ENCODE assay signal across 8 mouse cellular contexts in the genomic region with DNA sequence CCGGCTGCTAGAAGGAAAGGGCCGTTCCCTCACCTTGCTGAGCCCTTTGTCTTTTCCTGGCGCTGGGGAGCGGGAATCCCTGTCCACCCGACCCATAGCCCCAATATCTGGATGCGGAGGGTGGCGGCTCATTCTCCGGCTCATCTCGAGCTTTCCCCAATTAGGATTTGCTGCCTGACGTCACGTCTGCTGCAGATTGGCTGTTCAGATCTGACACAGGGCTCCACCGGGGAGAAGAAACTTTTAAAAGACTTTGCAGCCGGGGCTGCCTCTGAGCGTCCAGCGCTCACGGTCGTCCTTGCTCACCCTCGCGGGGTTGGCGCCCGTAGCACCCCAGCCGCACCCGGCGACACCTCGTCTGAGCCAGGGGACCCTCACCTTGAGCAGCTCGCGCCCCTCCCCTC. TPM values are rescaled to one million over a fixed set of nuclear protein-coding genes. Genes with fewer than 3 reads are reported as not detected.
A peak's percentile ranks its signal among the peaks of the same experiment; 100 is the strongest.
DNase-seq lines count a peak whose midpoint lies in the region; ATAC-seq and TF ChIP-seq lines count a peak whose summit lies in the region.

A gene (plus strand): TSS at position 288 of the 404 bp plus-strand sequence.

- peak within 1 kb of the TSS; percentile 81 for H3K9ac ChIP-seq in intestine, embryonic 16.5 days (ENCODE audit: low read depth, low read length)
- peak within 1 kb of the TSS; percentile 92 for H3K9ac ChIP-seq in limb, embryonic 14.5 days (ENCODE audit: low read depth, low read length, severe bottlenecking)
- peak within 1 kb of the TSS; percentile 81 for H3K9ac ChIP-seq in midbrain, embryonic 12.5 days (replicated peaks)
- H3K9ac ChIP-seq in stomach, embryonic 14.5 days (replicated peaks; ENCODE audit: low read depth, low read length) = peak within 1 kb of the TSS; percentile 81

- peak within 1 kb of the TSS; percentile 84 for H3K27ac ChIP-seq in intestine, embryonic 16.5 days (ENCODE audit: low read length)
- H3K27ac ChIP-seq in limb, embryonic 14.5 days (replicated peaks; ENCODE audit: low read depth, low read length) = peak within 1 kb of the TSS; percentile 98
- H3K27ac ChIP-seq in midbrain, embryonic 12.5 days (replicated peaks) = peak within 1 kb of the TSS; percentile 74
- peak within 1 kb of the TSS; percentile 96 for H3K27ac ChIP-seq in stomach, embryonic 14.5 days (ENCODE audit: low read length)

- peak; percentile 87; the same call in 1 of the 2 replicates for TF ChIP-seq POLR2A in limb, embryonic 14.5 days (IDR thresholded peaks at IDR 0.05; ENCODE audit: borderline replicate concordance, extremely low read depth, insufficient read depth, insufficient read length)

- peaks cover 16% of the 10 kb centered on the region for H3K27me3 ChIP-seq in erythroblast, embryonic 14.5 days (ENCODE audit: control insufficient read depth)
- H3K27me3 ChIP-seq in intestine, embryonic 16.5 days (replicated peaks; ENCODE audit: control insufficient read depth, insufficient read depth, low read length) = no peaks in the 10 kb centered on the region
- H3K27me3 ChIP-seq in limb, embryonic 14.5 days (ENCODE audit: control insufficient read depth, insufficient read depth, low read length) = no peaks in the 10 kb centered on the region
- H3K27me3 ChIP-seq in midbrain, embryonic 12.5 days = peaks cover 21% of the 10 kb centered on the region
- no peaks in the 10 kb centered on the region for H3K27me3 ChIP-seq in stomach, embryonic 14.5 days (ENCODE audit: control insufficient read depth, insufficient read depth, low read length)

- ATAC-seq in erythroblast, adult 5-6 weeks (replicated peaks; ENCODE audit: low FRiP score, poor library complexity, severe bottlenecking) = no peak
- peak; percentile 88 for ATAC-seq in intestine, embryonic 16.5 days
- peak; percentile 80 for ATAC-seq in limb, embryonic 14.5 days (ENCODE audit: low FRiP score, low read depth)
- ATAC-seq in midbrain, embryonic 12.5 days (ENCODE audit: low FRiP score, low read depth) = peak; percentile 82
- ATAC-seq in stomach, embryonic 14.5 days (ENCODE audit: insufficient number of reproducible peaks, insufficient read depth, low FRiP score, low read depth) = peak; percentile 78

- H3K9me3 ChIP-seq in erythroblast, embryonic 14.5 days (ENCODE audit: control insufficient read depth, low read length) = no peaks in the 10 kb centered on the region
- H3K9me3 ChIP-seq in intestine, embryonic 16.5 days (ENCODE audit: control insufficient read depth, low read length) = no peaks in the 10 kb centered on the region
- no peaks in the 10 kb centered on the region for H3K9me3 ChIP-seq in limb, embryonic 14.5 days (ENCODE audit: control insufficient read depth, low read length)
- H3K9me3 ChIP-seq in midbrain, embryonic 12.5 days = no peaks in the 10 kb centered on the region
- no peaks in the 10 kb centered on the region for H3K9me3 ChIP-seq in stomach, embryonic 14.5 days (ENCODE audit: control insufficient read depth, low read depth, low read length)

- H3K36me3 ChIP-seq in erythroblast, embryonic 14.5 days (ENCODE audit: control insufficient read depth) = no peaks in the 10 kb centered on the region
- H3K36me3 ChIP-seq in intestine, embryonic 16.5 days (ENCODE audit: control insufficient read depth, insufficient read depth, low read length) = no peaks in the 10 kb centered on the region
- H3K36me3 ChIP-seq in limb, embryonic 14.5 days (ENCODE audit: control insufficient read depth, insufficient read depth, low read length) = peaks cover 12% of the 10 kb centered on the region; the same call in 1 of the 2 replicates
- no peaks in the 10 kb centered on the region for H3K36me3 ChIP-seq in midbrain, embryonic 12.5 days
- no peaks in the 10 kb centered on the region for H3K36me3 ChIP-seq in stomach, embryonic 14.5 days (ENCODE audit: control insufficient read depth, insufficient read depth, low read length)

- peaks cover 26% of the 10 kb centered on the region for H3K4me1 ChIP-seq in erythroblast, embryonic 14.5 days (ENCODE audit: control insufficient read depth)
- no peaks in the 10 kb centered on the region for H3K4me1 ChIP-seq in intestine, embryonic 16.5 days (ENCODE audit: control insufficient read depth, insufficient read depth, low read length)
- H3K4me1 ChIP-seq in limb, embryonic 14.5 days (ENCODE audit: control insufficient read depth, insufficient read depth, low read length) = peaks cover 26% of the 10 kb centered on the region
- H3K4me1 ChIP-seq in midbrain, embryonic 12.5 days = peaks cover 9% of the 10 kb centered on the region; the same call in 1 of the 2 replicates
- peaks cover 7% of the 10 kb centered on the region; the same call in 1 of the 2 replicates for H3K4me1 ChIP-seq in stomach, embryonic 14.5 days (ENCODE audit: control insufficient read depth, insufficient read depth, low read length)

- H3K4me2 ChIP-seq in intestine, embryonic 16.5 days (ENCODE audit: low read depth, low read length) = peak within 1 kb of the TSS; percentile 99
- peak within 1 kb of the TSS; percentile 62 for H3K4me2 ChIP-seq in limb, embryonic 14.5 days (replicated peaks; ENCODE audit: low read depth, low read length, severe bottlenecking)
- H3K4me2 ChIP-seq in midbrain, embryonic 12.5 days (replicated peaks) = peak within 1 kb of the TSS; percentile 99
- H3K4me2 ChIP-seq in stomach, embryonic 14.5 days (replicated peaks; ENCODE audit: low read depth, low read length) = peak within 1 kb of the TSS; percentile 88

- WGBS in intestine, embryonic 16.5 days = under 1% methylated on average over 26 of the region's 27 CpGs
- WGBS in limb, embryonic 14.5 days = 0% methylated on average over 25 of the region's 27 CpGs
- 0% methylated on average over 27 of the region's 27 CpGs for whole genome bisulfite sequencing in midbrain, embryonic 12.5 days
- under 1% methylated on average over 26 of the region's 27 CpGs for WGBS in stomach, embryonic 14.5 days

- peak within 1 kb of the TSS; percentile 69 for H3K4me3 ChIP-seq in erythroblast, embryonic 14.5 days (replicated peaks)
- peak within 1 kb of the TSS; percentile 88 for H3K4me3 ChIP-seq in intestine, embryonic 16.5 days (ENCODE audit: low read length)
- peak within 1 kb of the TSS; percentile 95 for H3K4me3 ChIP-seq in limb, embryonic 14.5 days (replicated peaks; ENCODE audit: low read length)
- H3K4me3 ChIP-seq in midbrain, embryonic 12.5 days = peak within 1 kb of the TSS; percentile 81
- H3K4me3 ChIP-seq in stomach, embryonic 14.5 days (ENCODE audit: low read depth, low read length) = peak within 1 kb of the TSS; percentile 87

- DNase-seq in embryo, embryonic 11.5 days (ENCODE audit: low read depth, low spot score) = peak; percentile 62
- DNase-seq in heart, adult 11 months = peak; percentile 99
- DNase-seq in limb, embryonic 14.5 days (ENCODE audit: low spot score) = peak; percentile 76

RNA-seq across cellular contexts. Expression of the gene that starts here (rescaled TPM):
- polyA plus RNA-seq in erythroblast, embryonic 14.5 days (2012) = 0.04 and 0.06 TPM in 2 replicates
- total RNA-seq in erythroblast, adult 5-6 weeks (2015; ENCODE audit: low replicate concordance) = 0.84 TPM in 1 of 2 replicates, not detected in the other
- total RNA-seq in erythroblast, adult 5-6 weeks (2017; ENCODE audit: low replicate concordance) = 0.42 and 0.51 TPM in 2 replicates
- polyA plus RNA-seq in intestine, embryonic 16.5 days (2015; fragmentation: Nextera tagmentation; extraction: Ambion mirVana) = 12.2 and 13.6 TPM in 2 replicates
- 82.5 and 83.3 TPM in 2 replicates for polyA plus RNA-seq in limb, embryonic 14.5 days (2012; rRNA removed)
- polyA plus RNA-seq in limb, embryonic 14.5 days (2014; fragmentation: Nextera tagmentation; extraction: Ambion mirVana) = 104 and 119 TPM in 2 replicates
- polyA plus RNA-seq in midbrain, embryonic 12.5 days (2016; fragmentation: Nextera tagmentation; extraction: Ambion mirVana) = 5.2 and 6.7 TPM in 2 replicates
- 49.3 and 49.4 TPM in 2 replicates for polyA plus RNA-seq in stomach, embryonic 14.5 days (2014; fragmentation: Nextera tagmentation; extraction: Ambion mirVana)
